Mouse (Mus musculus) MEL (cell line): ENCODE data around the gene Creb5. TPM values are rescaled to one million over a fixed set of nuclear protein-coding genes. Genes with fewer than 3 reads are reported as not detected.

ENCODE experiments used
- DNase-seq: peaks from one replicate; pipeline ENCODE4 v3.0.0; 2011; ENCODE audit warnings: low read depth, low spot score
- H3K27ac ChIP-seq: 2 replicates; pipeline ENCODE4 v1.5.1; 2012; ENCODE audit warnings: low read depth, mild to moderate bottlenecking, control low read depth, low read length, moderate library complexity; ENCODE audit not compliant: control insufficient read depth
- H3K27me3 ChIP-seq, 2 experiments: fragments of 150-350 bp in 1 of 2; sonication (generic) in 1 of 2; 2 replicates each; pipeline ENCODE4 v1.6.1; 2012; ENCODE audit warnings: low read length in 2 of 2, mild to moderate bottlenecking in 2 of 2, improper control_type of control experiment in 1 of 2, moderate library complexity in 1 of 2; ENCODE audit not compliant: insufficient read depth in 2 of 2, control insufficient read depth in 1 of 2
- H3K36me3 ChIP-seq, 2 experiments: 2 replicates each; pipeline ENCODE4 v1.6.1; 2012 to 2014; ENCODE audit warnings: low read length in 2 of 2, improper control_type of control experiment in 1 of 2, inconsistent platforms in 1 of 2, mild to moderate bottlenecking in 1 of 2; ENCODE audit not compliant: insufficient read depth in 2 of 2, control insufficient read depth in 1 of 2
- H3K4me1 ChIP-seq, 2 experiments: fragments of 150-350 bp in 1 of 2; sonication (generic) in 1 of 2; 2 replicates each; pipeline ENCODE4 v1.6.1; 2012; ENCODE audit warnings: low read length in 2 of 2, improper control_type of control experiment in 1 of 2, mild to moderate bottlenecking in 1 of 2; ENCODE audit not compliant: insufficient read depth in 2 of 2, control insufficient read depth in 1 of 2
- H3K4me3 ChIP-seq, 2 experiments: fragments of 150-350 bp in 1 of 2; sonication (generic) in 1 of 2; 2 replicates each; pipeline ENCODE4 v1.5.1; 2012; ENCODE audit warnings: low read depth in 2 of 2, low read length in 2 of 2, mild to moderate bottlenecking in 2 of 2, moderate library complexity in 2 of 2, control low read depth in 1 of 2, improper control_type of control experiment in 1 of 2; ENCODE audit not compliant: control insufficient read depth in 1 of 2, insufficient read depth in 1 of 2
- H3K79me2 ChIP-seq: 2 replicates; pipeline ENCODE4 v1.6.1; 2012; ENCODE audit warnings: mild to moderate bottlenecking, low read length, moderate library complexity; ENCODE audit not compliant: control insufficient read depth, poor library complexity, insufficient read depth
- H3K9ac ChIP-seq: 2 replicates; pipeline ENCODE4 v1.6.1; 2012; ENCODE audit warnings: low read depth, mild to moderate bottlenecking, control low read depth, low read length, moderate library complexity; ENCODE audit not compliant: control insufficient read depth, poor library complexity, severe bottlenecking
- H3K9me3 ChIP-seq: fragments of 150-350 bp; sonication (generic); replicated peaks from 2 replicates; pipeline ENCODE4 v1.6.1; 2012; ENCODE audit warnings: mild to moderate bottlenecking, low read length, improper control_type of control experiment, moderate library complexity; ENCODE audit not compliant: insufficient read depth
- BHLHE40 ChIP-seq: IDR thresholded peaks from 2 replicates; pipeline ENCODE4 v1.6.1; 2012; ENCODE audit warnings: low read depth, mild to moderate bottlenecking, inconsistent platforms, low read length, improper control_type of control experiment, borderline replicate concordance
- CHD1 ChIP-seq: IDR thresholded peaks from 2 replicates; pipeline ENCODE4 v1.6.1; 2012; ENCODE audit warnings: low read depth, mild to moderate bottlenecking, inconsistent platforms, low read length, improper control_type of control experiment
- CHD2 ChIP-seq: IDR thresholded peaks from 2 replicates; pipeline ENCODE4 v1.6.1; 2011; ENCODE audit warnings: low read length, improper control_type of control experiment
- ELF1 ChIP-seq: IDR thresholded peaks from 2 replicates; pipeline ENCODE4 v1.6.1; 2014; ENCODE audit warnings: low read depth, mild to moderate bottlenecking, inconsistent platforms, low read length, improper control_type of control experiment, moderate library complexity
- EP300 ChIP-seq, 2 experiments: IDR thresholded peaks; 2 replicates each; pipeline ENCODE4 v1.6.1; 2011; ENCODE audit warnings: improper control_type of control experiment in 2 of 2, low read length in 2 of 2, low read depth in 1 of 2, mild to moderate bottlenecking in 1 of 2
- ETS1 ChIP-seq: IDR thresholded peaks from 2 replicates; pipeline ENCODE4 v1.6.1; 2012; ENCODE audit warnings: low read depth, mild to moderate bottlenecking, inconsistent platforms, low read length, improper control_type of control experiment, moderate library complexity
- GABPA ChIP-seq: IDR thresholded peaks from 2 replicates; pipeline ENCODE4 v1.6.1; 2012; ENCODE audit warnings: low read depth, mild to moderate bottlenecking, inconsistent platforms, low read length, improper control_type of control experiment, moderate library complexity
- HCFC1 ChIP-seq: IDR thresholded peaks from 2 replicates; pipeline ENCODE4 v1.6.1; 2012; ENCODE audit warnings: low read depth, mild to moderate bottlenecking, inconsistent platforms, low read length, improper control_type of control experiment, moderate library complexity
- KAT2A ChIP-seq: conservative IDR thresholded peaks from 2 replicates; pipeline ENCODE4 v1.6.1; 2012; ENCODE audit warnings: low read depth, low read length, improper control_type of control experiment, inconsistent platforms
- MAFK ChIP-seq: IDR thresholded peaks from 2 replicates; pipeline ENCODE4 v1.6.1; 2011; ENCODE audit warnings: low read depth, mild to moderate bottlenecking, low read length, improper control_type of control experiment, borderline replicate concordance
- MAX ChIP-seq: IDR thresholded peaks from 2 replicates; pipeline ENCODE4 v1.6.1; 2011; ENCODE audit warnings: low read length, improper control_type of control experiment
- MAZ ChIP-seq: IDR thresholded peaks from 2 replicates; pipeline ENCODE4 v1.6.1; 2012; ENCODE audit warnings: low read depth, mild to moderate bottlenecking, inconsistent platforms, low read length, improper control_type of control experiment
- MEF2A ChIP-seq: IDR thresholded peaks from 2 replicates; pipeline ENCODE4 v1.6.1; 2014; ENCODE audit warnings: low read depth, mild to moderate bottlenecking, inconsistent platforms, low read length, improper control_type of control experiment; ENCODE audit not compliant: poor library complexity, insufficient replicate concordance, severe bottlenecking; ENCODE audit errors: extremely low read depth
- MXI1 ChIP-seq: IDR thresholded peaks from 2 replicates; pipeline ENCODE4 v1.6.1; 2011; ENCODE audit warnings: mild to moderate bottlenecking, low read depth, low read length, improper control_type of control experiment
- MYB ChIP-seq: IDR thresholded peaks from 2 replicates; pipeline ENCODE4 v1.6.1; 2011; ENCODE audit warnings: mild to moderate bottlenecking, low read depth, low read length, improper control_type of control experiment
- MYC ChIP-seq: IDR thresholded peaks from 2 replicates; pipeline ENCODE4 v1.6.1; 2011; ENCODE audit warnings: low read depth, mild to moderate bottlenecking, low read length, improper control_type of control experiment, moderate library complexity
- NRF1 ChIP-seq: IDR thresholded peaks from 2 replicates; pipeline ENCODE4 v1.6.1; 2014; ENCODE audit warnings: low read depth, mild to moderate bottlenecking, inconsistent platforms, low read length, improper control_type of control experiment, moderate library complexity; ENCODE audit not compliant: poor library complexity, insufficient read depth, severe bottlenecking
- POLR2A ChIP-seq, 2 experiments: IDR thresholded peaks; 2 replicates each; pipeline ENCODE4 v1.6.1; 2011 to 2012; ENCODE audit warnings: low read length in 2 of 2, mild to moderate bottlenecking in 2 of 2, control low read depth in 1 of 2, improper control_type of control experiment in 1 of 2, low read depth in 1 of 2, moderate library complexity in 1 of 2; ENCODE audit not compliant: control insufficient read depth in 1 of 2, insufficient read depth in 1 of 2, poor library complexity in 1 of 2
- POLR2AphosphoS2 ChIP-seq: IDR thresholded peaks from 2 replicates; pipeline ENCODE4 v1.6.1; 2011; ENCODE audit warnings: low read length, improper control_type of control experiment
- RCOR1 ChIP-seq: IDR thresholded peaks from 2 replicates; pipeline ENCODE4 v1.6.1; 2012; ENCODE audit warnings: low read depth, mild to moderate bottlenecking, inconsistent platforms, low read length, improper control_type of control experiment
- SIN3A ChIP-seq: IDR thresholded peaks from 2 replicates; pipeline ENCODE4 v1.6.1; 2012; ENCODE audit warnings: low read length, improper control_type of control experiment, inconsistent platforms
- SMC3 ChIP-seq: IDR thresholded peaks from 2 replicates; pipeline ENCODE4 v1.6.1; 2011; ENCODE audit warnings: low read depth, low read length, improper control_type of control experiment
- TBP ChIP-seq: IDR thresholded peaks from 2 replicates; pipeline ENCODE4 v1.8.0; 2011; ENCODE audit warnings: low read depth, low read length, improper control_type of control experiment
- TCF12 ChIP-seq: IDR thresholded peaks from 2 replicates; pipeline ENCODE4 v1.6.1; 2014; ENCODE audit warnings: low read depth, mild to moderate bottlenecking, inconsistent platforms, low read length, improper control_type of control experiment, moderate library complexity
- USF1 ChIP-seq: IDR thresholded peaks from 2 replicates; pipeline ENCODE4 v1.6.1; 2014; ENCODE audit warnings: low read depth, mild to moderate bottlenecking, inconsistent platforms, low read length, improper control_type of control experiment, moderate library complexity
- USF2 ChIP-seq, 2 experiments: IDR thresholded peaks; 2 replicates each; pipeline ENCODE4 v1.6.1; 2011 to 2012; ENCODE audit warnings: improper control_type of control experiment in 2 of 2, low read length in 2 of 2, borderline replicate concordance in 1 of 2, inconsistent platforms in 1 of 2, low read depth in 1 of 2, mild to moderate bottlenecking in 1 of 2; ENCODE audit not compliant: insufficient read depth in 1 of 2
- ZC3H11A ChIP-seq: IDR thresholded peaks from 2 replicates; pipeline ENCODE4 v1.6.1; 2012; ENCODE audit warnings: low read depth, mild to moderate bottlenecking, inconsistent platforms, low read length, improper control_type of control experiment
- ZKSCAN1 ChIP-seq: IDR thresholded peaks from 2 replicates; pipeline ENCODE4 v1.6.1; 2012; ENCODE audit warnings: low read depth, mild to moderate bottlenecking, inconsistent platforms, low read length, improper control_type of control experiment, moderate library complexity
- ZMIZ1 ChIP-seq: IDR thresholded peaks from 2 replicates; pipeline ENCODE4 v1.6.1; 2012; ENCODE audit warnings: low read depth, mild to moderate bottlenecking, inconsistent platforms, low read length, improper control_type of control experiment, moderate library complexity
- ZNF384 ChIP-seq: IDR thresholded peaks from 2 replicates; pipeline ENCODE4 v1.6.1; 2012; ENCODE audit warnings: low read depth, mild to moderate bottlenecking, inconsistent platforms, low read length, improper control_type of control experiment
- polyA plus RNA-seq, 2 experiments: library from polyadenylated mRNA; stranded (reverse) in 1 of 2; unstranded in 1 of 2; fragments of >175 nt in 1 of 2; fragments of >200 nt in 1 of 2; gene quantifications; 2 replicates each; pipeline versions ENCODE4 v1.2.1 to v1.2.4; 2012; ENCODE audit warnings: low replicate concordance in 2 of 2, low read depth in 1 of 2; ENCODE audit not compliant: insufficient read length in 2 of 2, insufficient read depth in 1 of 2, missing spikeins in 1 of 2
- total RNA-seq: library from RNA; depleted of rRNA; stranded (reverse); fragments of 300-350 nt; gene quantifications from 2 replicates; pipeline ENCODE4 v1.2.3, GENCODE M21; 2012

Creb5 gene
- total and polyA plus RNA-seq, 3 experiments, result not detected

DNA sequence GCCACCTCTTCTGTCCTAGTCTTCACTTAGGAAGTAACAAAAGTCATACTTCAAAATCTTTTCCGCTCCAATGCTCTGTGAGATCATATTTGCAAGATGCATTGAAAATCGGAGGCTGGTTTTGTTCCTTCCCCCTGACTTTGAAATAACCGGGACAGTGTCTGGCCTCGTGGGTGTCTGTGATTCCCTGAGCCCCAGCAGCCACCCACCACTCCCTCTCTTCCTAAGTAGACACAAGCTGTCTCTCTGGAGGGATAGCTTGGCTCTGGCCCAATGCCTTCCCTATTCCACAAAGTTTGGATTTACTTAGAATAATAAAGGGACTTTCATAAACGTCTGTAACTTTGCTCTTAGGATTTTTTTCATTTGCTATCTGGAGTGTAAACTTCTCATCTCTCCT, 273.9 kb downstream of the Creb5 start:
- TF ChIP-seq MEF2A (no peak), USF2 (IDR thresholded peaks at IDR 0.05; ENCODE audit: borderline replicate concordance in 1 of 2, insufficient read depth in 1 of 2, low read depth in 1 of 2, low read length in 2 of 2) (no peak), USF1 (no peak), MAZ (no peak), ZNF384 (no peak), TBP (no peak), CHD2 (no peak), MYC (no peak), RCOR1 (no peak), ZKSCAN1 (no peak), ETS1 (no peak), TCF12 (no peak), BHLHE40 (no peak), ELF1 (no peak), MAX (no peak), MXI1 (no peak), CHD1 (no peak), HCFC1 (no peak), NRF1 (no peak), SIN3A (no peak)
- TF ChIP-seq, all 39 proteins: peak for 0
- no peak for DNase-seq
- Histone ChIP-seq H3K4me3 (no peak overlapping the region), H3K9me3 (no peaks in the 10 kb centered on the region; the same call in 1 of the 2 replicates), H3K9ac (no peak overlapping the region), H3K27me3 (no peaks in the 10 kb centered on the region), H3K79me2 (no peaks in the 10 kb centered on the region), H3K36me3 (no peaks in the 10 kb centered on the region), H3K4me1 (no peaks in the 10 kb centered on the region), H3K27ac (no peak overlapping the region)

GRCm38 (mm10) chr6:53562586-53562985, 275.5 kb downstream of the Creb5 start:
- H3K27me3 ChIP-seq, result no peaks in the 10 kb centered on the region
- H3K27ac ChIP-seq, result no peak overlapping the region
- H3K4me1 ChIP-seq, result no peaks in the 10 kb centered on the region
- no peaks in the 10 kb centered on the region; the same call in 1 of the 2 replicates for H3K9me3 ChIP-seq
- no peak overlapping the region for H3K9ac ChIP-seq
- H3K36me3 ChIP-seq, result no peaks in the 10 kb centered on the region
- no peaks in the 10 kb centered on the region for H3K79me2 ChIP-seq
- H3K4me3 ChIP-seq, result no peak overlapping the region
- TF ChIP-seq RCOR1 (no peak), MAFK (no peak), ETS1 (no peak), POLR2AphosphoS2 (no peak), TCF12 (no peak), TBP (no peak), ZMIZ1 (no peak), ZKSCAN1 (no peak), SMC3 (no peak), BHLHE40 (no peak), KAT2A (no peak), POLR2A (IDR thresholded peaks at IDR 0.05; ENCODE audit: control insufficient read depth in 1 of 2, insufficient read depth in 1 of 2, low read depth in 1 of 2, low read length in 2 of 2, poor library complexity in 1 of 2) (no peak), MYB (no peak), CHD1 (no peak), MAX (no peak), ZC3H11A (no peak), EP300 (IDR thresholded peaks at IDR 0.05; ENCODE audit: low read depth in 1 of 2, low read length in 2 of 2) (no peak), ELF1 (no peak), MYC (no peak), GABPA (no peak)
- no peak for DNase-seq
